Mouse (Mus musculus) kidney, postnatal 4 days (tissue): Measurements from ENCODE around the gene Pcdh19.
"Not testable (repeated sequence)": the region's sequence is repeated elsewhere in the genome, so short reads cannot be mapped to it uniquely, and the experiment has no call there.

Source experiments
- DNase-seq, 2 experiments: peaks; one replicate each; pipeline ENCODE4 v3.0.0; 2021; ENCODE audit warnings: mixed read lengths in 2 of 2

Gene Pcdh19

GRCm38 (mm10) chrX:133688840-133689239 is at the start of gene Pcdh19:
Pcdh19 (minus strand) TSS chrX:133688987.
- DNase-seq = peak; percentile 79 to 88

- no peak for DNase-seq
Observed at GRCm38 (mm10) chrX:133735871-133736270, 47.1 kb upstream of the Pcdh19 start.

GRCm38 (mm10) chrX:133734984-133735383 is 46.2 kb upstream of the Pcdh19 start:
- peak; percentile 55 to 57 for DNase-seq

- no peak for DNase-seq
Observed at GRCm38 (mm10) chrX:133721517-133721916, 32.7 kb upstream of the Pcdh19 start.

- no peak for DNase-seq
Observed at GRCm38 (mm10) chrX:133710621-133711020, 21.8 kb upstream of the Pcdh19 start.

GRCm38 (mm10) chrX:133702902-133703301 is 14.1 kb upstream of the Pcdh19 start:
- DNase-seq = no peak

- DNase-seq = not testable (repeated sequence)
Observed at GRCm38 (mm10) chrX:133697871-133698270, 9.1 kb upstream of the Pcdh19 start.

GRCm38 (mm10) chrX:133696461-133696860 is 7.7 kb upstream of the Pcdh19 start:
- no peak for DNase-seq

- peak; percentile 12 to 34 for DNase-seq
Observed at GRCm38 (mm10) chrX:133693037-133693760, 4.4 kb upstream of the Pcdh19 start.

- no peak for DNase-seq
Observed at GRCm38 (mm10) chrX:133692392-133692790, 3.6 kb upstream of the Pcdh19 start.

- DNase-seq = peak; percentile 50 to 68
Observed at GRCm38 (mm10) chrX:133691581-133692391, 3.0 kb upstream of the Pcdh19 start.

- DNase-seq = no peak
Observed at GRCm38 (mm10) chrX:133690822-133691221, 2.0 kb upstream of the Pcdh19 start.

GRCm38 (mm10) chrX:133689576-133690250 is 926 bp upstream of the Pcdh19 start:
- peak; percentile 14 to 35 for DNase-seq

- DNase-seq = peak; percentile 19 to 43
Observed at GRCm38 (mm10) chrX:133688156-133688555, 631 bp downstream of the Pcdh19 start.

- DNase-seq = peak; percentile 20 to 50
Observed at GRCm38 (mm10) chrX:133687666-133688151, 1.1 kb downstream of the Pcdh19 start.

GRCm38 (mm10) chrX:133686533-133687311 is 2.1 kb downstream of the Pcdh19 start:
- peak; percentile 8 to 35 for DNase-seq

- no peak for DNase-seq
Observed at GRCm38 (mm10) chrX:133685572-133685971, 3.2 kb downstream of the Pcdh19 start.

GRCm38 (mm10) chrX:133683961-133684360 is 4.8 kb downstream of the Pcdh19 start:
- DNase-seq = no peak

GRCm38 (mm10) chrX:133675121-133675520 is 13.7 kb downstream of the Pcdh19 start:
- no peak for DNase-seq

GRCm38 (mm10) chrX:133673796-133674195 is 15.0 kb downstream of the Pcdh19 start:
- DNase-seq = no peak

GRCm38 (mm10) chrX:133660111-133660510 is 28.7 kb downstream of the Pcdh19 start:
- DNase-seq = no peak
